Mouse (Mus musculus) testis, adult 2 months (tissue): ENCODE measurements around the gene Smarce1. TPM values are rescaled to one million over a fixed set of nuclear protein-coding genes. Genes with fewer than 3 reads are reported as not detected.
A peak's percentile ranks its signal among the peaks of the same experiment; 100 is the strongest.

Experiments used
- H3K27ac ChIP-seq: fragments of 200-500 bp; 2 replicates; pipeline ENCODE4 v1.5.1; 2012; ENCODE audit warnings: low read depth, low read length; ENCODE audit not compliant: control insufficient read depth, insufficient read depth
- H3K27me3 ChIP-seq: fragments of 200-500 bp; 2 replicates; pipeline ENCODE4 v1.6.1; 2012; ENCODE audit warnings: mild to moderate bottlenecking, low read length, moderate library complexity; ENCODE audit not compliant: control insufficient read depth, insufficient read depth
- H3K36me3 ChIP-seq: fragments of 200-500 bp; 2 replicates; pipeline ENCODE4 v1.6.1; 2012; ENCODE audit warnings: mild to moderate bottlenecking, low read length; ENCODE audit not compliant: control insufficient read depth, insufficient read depth
- H3K4me1 ChIP-seq: fragments of 200-500 bp; 2 replicates; pipeline ENCODE4 v1.6.1; 2012; ENCODE audit warnings: low read length; ENCODE audit not compliant: control insufficient read depth, insufficient read depth
- H3K4me3 ChIP-seq: fragments of 200-500 bp; 2 replicates; pipeline ENCODE4 v1.5.1; 2012; ENCODE audit warnings: low read depth, mild to moderate bottlenecking, low read length, moderate library complexity, mixed read lengths; ENCODE audit not compliant: control insufficient read depth
- CTCF ChIP-seq: fragments of 200-500 bp; IDR thresholded peaks from 2 replicates; pipeline ENCODE4 v1.5.1; 2012; ENCODE audit warnings: low read depth, mild to moderate bottlenecking, inconsistent platforms, low read length, moderate library complexity; ENCODE audit not compliant: control insufficient read depth, insufficient read depth, insufficient replicate concordance
- POLR2A ChIP-seq: fragments of 200-500 bp; IDR thresholded peaks from 2 replicates; pipeline ENCODE4 v1.6.1; 2012; ENCODE audit warnings: low read depth, mild to moderate bottlenecking, inconsistent platforms, low read length, moderate library complexity; ENCODE audit not compliant: control insufficient read depth
- polyA plus RNA-seq: library from polyadenylated mRNA; depleted of rRNA; stranded (reverse); fragments of >200 nt; gene quantifications from 2 replicates; pipeline ENCODE4 v1.2.3, GENCODE M21; 2012

Gene Smarce1
- polyA plus RNA-seq, 1 experiment, result 18.5 TPM

GRCm38 (mm10) chr11:99211964-99212363 lies 18.9 kb downstream of the Smarce1 start:
- TF ChIP-seq POLR2A (no peak), CTCF (no peak)
- H3K4me3 ChIP-seq, result no peak overlapping the region
- H3K36me3 ChIP-seq, result peaks cover 5% of the 10 kb centered on the region

GRCm38 (mm10) chr11:99208105-99208669 lies 22.6 kb downstream of the Smarce1 start:
- Histone ChIP-seq H3K27ac (no peak overlapping the region), H3K4me1 (no peaks in the 10 kb centered on the region), H3K36me3 (peaks cover 2% of the 10 kb centered on the region), H3K4me3 (no peak overlapping the region), H3K27me3 (no peaks in the 10 kb centered on the region)
- no peak for TF ChIP-seq CTCF
- TF ChIP-seq POLR2A, result no peak

More at GRCm38 (mm10) chr11:99211964-99212363, 18.9 kb downstream of the Smarce1 start:
- H3K27ac ChIP-seq, result no peak overlapping the region
- H3K4me1 ChIP-seq, result no peaks in the 10 kb centered on the region
- no peaks in the 10 kb centered on the region for H3K27me3 ChIP-seq

DNA sequence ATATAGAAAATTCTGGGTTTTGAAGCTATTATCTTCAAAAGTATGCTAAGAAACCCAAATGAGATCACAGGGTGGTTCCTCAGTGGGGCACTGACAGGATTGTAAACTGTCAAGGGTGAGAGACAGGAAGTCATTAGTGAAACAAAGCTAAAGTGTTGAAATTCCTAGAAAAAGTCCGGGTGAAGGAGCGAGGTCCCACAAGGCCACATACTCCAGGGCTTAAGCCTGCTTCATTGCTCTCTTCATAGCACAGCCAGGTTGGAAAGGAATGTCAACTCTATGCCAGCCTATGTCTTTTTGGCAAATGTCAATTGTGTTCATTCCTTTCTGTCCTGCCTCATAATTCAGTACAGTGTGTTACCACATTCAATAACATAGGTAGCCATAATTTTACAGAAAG lies 23.4 kb downstream of the Smarce1 start:
- Histone ChIP-seq H3K4me3 (no peak overlapping the region), H3K27me3 (no peaks in the 10 kb centered on the region), H3K27ac (no peak overlapping the region), H3K36me3 (no peaks in the 10 kb centered on the region; the same call in 1 of the 2 replicates), H3K4me1 (no peaks in the 10 kb centered on the region)
- TF ChIP-seq POLR2A, result no peak

GRCm38 (mm10) chr11:99206954-99207353 lies 23.9 kb downstream of the Smarce1 start:
- no peaks in the 10 kb centered on the region; the same call in 1 of the 2 replicates for H3K36me3 ChIP-seq
- H3K27me3 ChIP-seq, result no peaks in the 10 kb centered on the region
- no peak overlapping the region for H3K27ac ChIP-seq
- no peak overlapping the region for H3K4me3 ChIP-seq
- TF ChIP-seq CTCF, result peak; percentile 35; the same call in 1 of the 2 replicates
- no peak for TF ChIP-seq POLR2A
- H3K4me1 ChIP-seq, result no peaks in the 10 kb centered on the region

GRCm38 (mm10) chr11:99189154-99189582 lies 41.6 kb downstream of the Smarce1 start:
- Histone ChIP-seq H3K27ac (no peak overlapping the region), H3K27me3 (no peaks in the 10 kb centered on the region), H3K4me3 (no peak overlapping the region), H3K36me3 (no peaks in the 10 kb centered on the region), H3K4me1 (no peaks in the 10 kb centered on the region)
- TF ChIP-seq POLR2A (no peak), CTCF (peak; percentile 96)

DNA sequence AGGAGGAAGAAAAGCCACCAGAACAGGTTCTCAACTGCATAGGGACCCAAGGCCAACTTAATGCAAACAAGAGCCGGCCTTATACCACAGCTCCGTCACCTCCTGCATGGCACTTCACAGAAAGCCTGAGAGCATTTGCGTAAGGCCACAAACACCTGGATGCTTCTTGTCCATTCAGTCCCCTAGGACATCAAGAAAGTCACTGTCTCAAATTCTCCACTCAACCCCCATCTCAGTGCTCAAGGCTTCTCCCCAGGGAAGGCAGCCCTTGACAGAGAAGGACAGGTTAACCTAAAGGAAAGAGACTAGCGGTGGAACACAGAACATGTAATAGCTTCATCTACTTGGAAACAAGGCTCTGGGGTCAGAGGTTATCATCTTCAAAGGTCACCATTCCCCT lies 43.5 kb downstream of the Smarce1 start:
- Histone ChIP-seq H3K27ac (no peak overlapping the region), H3K4me3 (no peak overlapping the region), H3K27me3 (no peaks in the 10 kb centered on the region), H3K36me3 (no peaks in the 10 kb centered on the region), H3K4me1 (no peaks in the 10 kb centered on the region)
- TF ChIP-seq POLR2A (no peak), CTCF (no peak)

DNA sequence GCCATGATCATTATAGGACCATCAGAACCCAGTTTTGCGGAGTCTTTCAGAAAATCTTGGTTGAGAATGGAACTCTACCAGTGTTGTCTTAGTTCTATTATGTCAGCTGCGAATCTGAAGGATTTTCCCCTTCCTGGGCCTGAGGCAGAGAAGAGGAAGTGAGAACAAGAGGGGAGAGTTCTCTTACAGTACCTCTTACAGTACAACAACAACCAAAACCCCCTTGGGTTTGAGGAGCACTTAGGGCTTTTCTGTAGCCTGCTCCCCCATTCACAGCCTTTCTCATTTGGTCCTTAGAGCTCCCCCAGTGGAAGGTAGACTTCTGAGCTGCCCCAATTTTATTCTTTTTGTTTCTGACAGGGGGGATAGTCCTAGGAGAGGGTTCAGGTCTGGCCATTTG lies 44.0 kb downstream of the Smarce1 start:
- TF ChIP-seq CTCF (no peak), POLR2A (no peak)
- H3K4me1 ChIP-seq, result no peaks in the 10 kb centered on the region
- no peak overlapping the region for H3K27ac ChIP-seq
- H3K4me3 ChIP-seq, result no peak overlapping the region
- H3K27me3 ChIP-seq, result no peaks in the 10 kb centered on the region
- H3K36me3 ChIP-seq, result no peaks in the 10 kb centered on the region
